Mouse (Mus musculus): ENCODE results near the gene Zmym1. TPM values are rescaled to one million over a fixed set of nuclear protein-coding genes. Genes with fewer than 3 reads are reported as not detected.

Gene Zmym1
- polyA plus RNA-seq, 1 experiment from 2014 or later: 24.4 TPM

Other genes starting within 250 kb of the Zmym1 start
- 30.0 and 31.4 TPM in 2 replicates for gene Zmym4, start 93.0 kb downstream of the Zmym1 start, polyA plus RNA-seq (2015; fragmentation: Nextera tagmentation; extraction: Ambion mirVana)
- gene Sfpq, start 39.8 kb downstream of the Zmym1 start, polyA plus RNA-seq (2015; fragmentation: Nextera tagmentation; extraction: Ambion mirVana): 89.3 and 89.9 TPM in 2 replicates
- gene Zmym6, start 16.2 kb upstream of the Zmym1 start, polyA plus RNA-seq (2015; fragmentation: Nextera tagmentation; extraction: Ambion mirVana): 29.5 and 33.1 TPM in 2 replicates
- 20.5 and 21.5 TPM in 2 replicates for gene Tmem35b, start 62.5 kb upstream of the Zmym1 start, polyA plus RNA-seq (2015; fragmentation: Nextera tagmentation; extraction: Ambion mirVana)
- 13.1 and 13.4 TPM in 2 replicates for gene Dlgap3, start 108.1 kb upstream of the Zmym1 start, polyA plus RNA-seq (2015; fragmentation: Nextera tagmentation; extraction: Ambion mirVana)
- gene Smim12, start 182.6 kb upstream of the Zmym1 start, polyA plus RNA-seq (2015; fragmentation: Nextera tagmentation; extraction: Ambion mirVana): 55.6 and 56.1 TPM in 2 replicates